Comparison of ENCODE assay signal across 31 mouse cellular contexts in the genomic region with DNA sequence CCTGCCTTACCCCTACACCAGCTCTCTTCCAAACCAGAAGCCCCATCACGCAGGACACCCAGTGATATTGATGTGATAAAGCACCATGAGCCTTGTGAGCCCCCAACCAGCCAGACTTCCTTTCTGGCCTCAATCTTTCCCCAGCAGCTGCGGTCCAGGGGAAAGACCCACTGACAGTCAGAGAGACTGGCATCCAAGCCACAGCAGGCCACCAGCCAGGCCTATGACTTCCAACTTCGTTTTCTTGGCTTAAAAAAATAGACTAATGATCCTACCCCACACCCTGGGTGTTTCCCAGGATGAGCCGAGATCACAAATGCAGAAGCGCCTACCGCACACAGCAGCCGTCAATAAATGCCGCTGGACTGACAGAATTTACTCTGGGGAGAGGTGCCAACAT.
"Had no signal": no experiment of that assay in that cellular context is flagged by ENCODE, and none has a peak within 500 bp of the region (broad histone marks: within the 10 kb centered on the region; RNA-seq: fewer than 3 reads in every experiment).

No protein-coding gene starts in this region.

- H3K27ac ChIP-seq: limb, embryonic 10.5 days; limb, embryonic 12.5 days; limb, embryonic 13.5 days; limb, embryonic 15.5 days; liver, embryonic 12.5 days; liver, embryonic 13.5 days; liver, embryonic 14.5 days; liver, embryonic 15.5 days; lung, embryonic 15.5 days; macrophage; midbrain, embryonic 10.5 days; midbrain, embryonic 12.5 days; midbrain, embryonic 13.5 days; neural tube, embryonic 12.5 days had no signal

- H3K4me1 ChIP-seq: limb, embryonic 10.5 days; limb, embryonic 13.5 days; limb, embryonic 15.5 days; liver, embryonic 15.5 days; megakaryocyte, embryonic 14.5 days; midbrain, embryonic 12.5 days; neural tube, embryonic 12.5 days had no signal

- ATAC-seq: liver, embryonic 12.5 days; liver, postnatal 0 days; lung, postnatal 0 days; midbrain, embryonic 13.5 days; midbrain, embryonic 16.5 days had no signal

- H3K36me3 ChIP-seq: limb, embryonic 10.5 days; limb, embryonic 12.5 days; limb, embryonic 13.5 days; limb, embryonic 15.5 days; liver, embryonic 12.5 days; liver, embryonic 13.5 days; liver, embryonic 15.5 days; lung, embryonic 15.5 days; midbrain, embryonic 10.5 days; midbrain, embryonic 12.5 days; midbrain, embryonic 13.5 days; neural tube, embryonic 12.5 days had no signal

- DNase-seq: left cerebral cortex, postnatal 4 days; liver; liver, embryonic 13.5 days; liver, postnatal 0 days; lung, adult 18-20 months; lung, adult 2 months; lung, embryonic 14.5 days; lung, postnatal 10 days; lung, postnatal 14 days; lung, postnatal 36 days; lung, postnatal 4 days; midbrain, embryonic 14.5 days had no signal

- H3K4me2 ChIP-seq: limb, embryonic 12.5 days; limb, embryonic 13.5 days; limb, embryonic 15.5 days; liver, embryonic 11.5 days; liver, embryonic 12.5 days; liver, embryonic 13.5 days; liver, embryonic 15.5 days; lung, embryonic 14.5 days; lung, embryonic 15.5 days; midbrain, embryonic 11.5 days; midbrain, embryonic 12.5 days; midbrain, embryonic 13.5 days; neural tube, embryonic 12.5 days had no signal

- H3K9me3 ChIP-seq: limb, embryonic 10.5 days; limb, embryonic 12.5 days; limb, embryonic 13.5 days; limb, embryonic 15.5 days; liver, embryonic 12.5 days; liver, embryonic 13.5 days; liver, embryonic 15.5 days; lung, embryonic 15.5 days; megakaryocyte, embryonic 14.5 days; midbrain, embryonic 10.5 days; midbrain, embryonic 12.5 days; midbrain, embryonic 13.5 days; neural tube, embryonic 12.5 days had no signal

- H3K9ac ChIP-seq: limb, embryonic 12.5 days; limb, embryonic 13.5 days; limb, embryonic 15.5 days; liver, embryonic 12.5 days; liver, embryonic 13.5 days; liver, embryonic 14.5 days; liver, embryonic 15.5 days; liver, postnatal 0 days; lung, embryonic 14.5 days; lung, embryonic 15.5 days; midbrain, embryonic 12.5 days; midbrain, embryonic 13.5 days; neural tube, embryonic 12.5 days had no signal

- H3K27me3 ChIP-seq: limb, embryonic 12.5 days; limb, embryonic 15.5 days; liver, embryonic 12.5 days; liver, embryonic 13.5 days; liver, embryonic 15.5 days; lung, embryonic 15.5 days; midbrain, embryonic 12.5 days; midbrain, embryonic 13.5 days; neural tube, embryonic 12.5 days had no signal

- H3K4me3 ChIP-seq: limb, embryonic 10.5 days; limb, embryonic 12.5 days; limb, embryonic 13.5 days; limb, embryonic 15.5 days; liver, embryonic 12.5 days; liver, embryonic 13.5 days; liver, embryonic 15.5 days; lung, embryonic 15.5 days; megakaryocyte, embryonic 14.5 days; midbrain, embryonic 10.5 days; midbrain, embryonic 12.5 days; midbrain, embryonic 13.5 days; myocyte; neural tube, embryonic 12.5 days had no signal
